Mouse (Mus musculus): Measurements from ENCODE around the gene Myt1l. TPM values are rescaled to one million over a fixed set of nuclear protein-coding genes. Genes with fewer than 3 reads are reported as not detected.

Gene Myt1l
- total and polyA plus RNA-seq, 2 experiments from 2014 or later: 114 to 218 TPM

- no peaks in the 10 kb centered on the region for H3K9me3 ChIP-seq (ENCODE audit: low read length)
- peaks cover 12% of the 10 kb centered on the region; the same call in 1 of the 2 replicates for H3K4me1 ChIP-seq (ENCODE audit: insufficient read depth)
- H3K27ac ChIP-seq (ENCODE audit: low read depth, low read length): peak overlapping the region; percentile 69
- no peak overlapping the region for H3K4me2 ChIP-seq (ENCODE audit: low read depth)
- no peak overlapping the region for H3K9ac ChIP-seq
- H3K36me3 ChIP-seq (ENCODE audit: insufficient read depth): peaks cover 18% of the 10 kb centered on the region
- peak; percentile 54 for ATAC-seq
- H3K27me3 ChIP-seq (ENCODE audit: insufficient read depth, low read length): no peaks in the 10 kb centered on the region
- DNase-seq: no peak
- 55% methylated on average over 10 of the region's 10 CpGs for WGBS
- TF ChIP-seq CTCF (IDR thresholded peaks at IDR 0.05; ENCODE audit: low read depth): no peak
- H3K4me3 ChIP-seq (ENCODE audit: low read depth, low read length): no peak overlapping the region
Measured at GRCm38 (mm10) chr12:29649510-29650152, 121.4 kb downstream of the Myt1l start.

DNA sequence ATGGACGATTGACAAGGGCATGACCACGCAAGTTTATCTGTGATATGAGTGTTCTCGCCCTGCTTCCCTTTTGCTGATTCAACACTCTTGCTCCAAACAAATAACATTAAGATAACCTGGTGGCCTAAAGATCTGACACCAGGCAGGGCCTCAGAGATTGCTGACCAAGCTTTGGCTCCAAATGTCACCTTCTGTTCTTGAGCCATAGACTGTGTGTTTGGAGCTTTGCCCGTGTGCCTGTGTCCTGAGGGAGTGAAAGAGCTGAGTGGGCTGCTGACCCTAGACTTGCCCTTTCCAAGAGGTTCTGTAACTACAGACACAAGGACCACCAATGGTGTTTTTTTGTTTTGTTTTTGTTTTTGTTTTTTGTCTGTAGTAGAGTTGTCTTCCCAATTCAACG, 124.3 kb downstream of the Myt1l start:
- no peaks in the 10 kb centered on the region for H3K9me3 ChIP-seq (ENCODE audit: low read length)
- H3K27ac ChIP-seq (ENCODE audit: low read depth, low read length): no peak overlapping the region
- H3K4me1 ChIP-seq (ENCODE audit: insufficient read depth): peaks cover 30% of the 10 kb centered on the region
- no peak overlapping the region for H3K4me2 ChIP-seq (ENCODE audit: low read depth)
- 90% methylated on average over 5 of the region's 5 CpGs for WGBS
- no peak for ATAC-seq
- no peaks in the 10 kb centered on the region; the same call in 1 of the 2 replicates for H3K36me3 ChIP-seq (ENCODE audit: insufficient read depth)
- DNase-seq: no peak
- TF ChIP-seq CTCF (IDR thresholded peaks at IDR 0.05; ENCODE audit: low read depth): no peak
- no peaks in the 10 kb centered on the region for H3K27me3 ChIP-seq (ENCODE audit: insufficient read depth, low read length)
- H3K9ac ChIP-seq: no peak overlapping the region
- no peak overlapping the region for H3K4me3 ChIP-seq (ENCODE audit: low read depth, low read length)

DNA sequence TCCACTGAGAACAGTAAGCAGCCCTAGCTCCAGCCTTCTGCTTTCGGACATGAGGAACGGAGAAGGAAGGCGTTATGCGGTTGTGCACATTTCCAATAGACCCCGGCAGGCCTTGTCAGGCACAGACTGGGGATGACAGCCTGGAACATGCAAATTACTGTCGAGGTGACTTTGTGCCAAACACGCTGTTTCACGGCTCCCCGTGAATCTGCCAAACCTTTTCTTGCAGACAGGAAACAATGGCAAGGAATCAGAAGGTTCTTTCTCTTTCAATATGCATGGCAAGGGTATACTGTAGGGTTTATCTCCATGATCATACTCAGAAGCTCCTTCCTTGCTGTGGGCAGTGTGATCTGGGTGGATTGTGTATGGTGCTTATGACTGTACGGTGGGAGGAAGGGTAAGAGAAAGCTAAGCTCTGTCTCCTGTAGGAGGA, 127.0 kb downstream of the Myt1l start:
- DNase-seq: peak; percentile 85
- no peak overlapping the region for H3K4me3 ChIP-seq (ENCODE audit: low read depth, low read length)
- H3K4me2 ChIP-seq (ENCODE audit: low read depth): peak overlapping the region; percentile 16; the same call in 1 of the 2 replicates
- 22% methylated on average over 10 of the region's 10 CpGs for WGBS
- TF ChIP-seq CTCF (IDR thresholded peaks at IDR 0.05; ENCODE audit: low read depth): no peak
- H3K9ac ChIP-seq: peak overlapping the region; percentile 15
- peak; percentile 82 for ATAC-seq
- H3K36me3 ChIP-seq (ENCODE audit: insufficient read depth): no peaks in the 10 kb centered on the region
- H3K27me3 ChIP-seq (ENCODE audit: insufficient read depth, low read length): no peaks in the 10 kb centered on the region
- H3K27ac ChIP-seq (ENCODE audit: low read depth, low read length): peak overlapping the region; percentile 84
- H3K4me1 ChIP-seq (ENCODE audit: insufficient read depth): peaks cover 22% of the 10 kb centered on the region
- H3K9me3 ChIP-seq (ENCODE audit: low read length): no peaks in the 10 kb centered on the region

GRCm38 (mm10) chr12:29655673-29656072, 127.5 kb downstream of the Myt1l start:
- Histone ChIP-seq H3K4me3 (ENCODE audit: low read depth, low read length) (no peak overlapping the region), H3K36me3 (ENCODE audit: insufficient read depth) (no peaks in the 10 kb centered on the region), H3K9me3 (ENCODE audit: low read length) (no peaks in the 10 kb centered on the region), H3K4me2 (ENCODE audit: low read depth) (peak overlapping the region; percentile 16; the same call in 1 of the 2 replicates), H3K27me3 (ENCODE audit: insufficient read depth, low read length) (no peaks in the 10 kb centered on the region), H3K27ac (ENCODE audit: low read depth, low read length) (peak overlapping the region; percentile 84), H3K4me1 (ENCODE audit: insufficient read depth) (peaks cover 22% of the 10 kb centered on the region), H3K9ac (peak overlapping the region; percentile 15)
- WGBS: 49% methylated on average over 12 of the region's 12 CpGs
- TF ChIP-seq CTCF (IDR thresholded peaks at IDR 0.05; ENCODE audit: low read depth): no peak
- DNase-seq (no peak), ATAC-seq (peak; percentile 25)

- no peak overlapping the region for H3K4me2 ChIP-seq (ENCODE audit: low read depth)
- 0 out of 2 replicates have a peak, but pooled peaks cover 5% of the 10 kb centered on the region for H3K36me3 ChIP-seq (ENCODE audit: insufficient read depth)
- H3K27ac ChIP-seq (ENCODE audit: low read depth, low read length): peak overlapping the region; percentile 67
- H3K4me3 ChIP-seq (ENCODE audit: low read depth, low read length): no peak overlapping the region
- H3K9ac ChIP-seq: no peak overlapping the region
- no peak for TF ChIP-seq CTCF (IDR thresholded peaks at IDR 0.05; ENCODE audit: low read depth)
- no peaks in the 10 kb centered on the region for H3K9me3 ChIP-seq (ENCODE audit: low read length)
- no peak for ATAC-seq
- H3K27me3 ChIP-seq (ENCODE audit: insufficient read depth, low read length): no peaks in the 10 kb centered on the region
- peaks cover 22% of the 10 kb centered on the region for H3K4me1 ChIP-seq (ENCODE audit: insufficient read depth)
- peak; percentile 64 for DNase-seq
- 24% methylated on average over 3 of the region's 3 CpGs for WGBS
Measured at GRCm38 (mm10) chr12:29657061-29657460, 128.9 kb downstream of the Myt1l start.

GRCm38 (mm10) chr12:29657870-29658269, 129.7 kb downstream of the Myt1l start:
- Histone ChIP-seq H3K36me3 (ENCODE audit: insufficient read depth) (0 out of 2 replicates have a peak, but pooled peaks cover 5% of the 10 kb centered on the region), H3K27me3 (ENCODE audit: insufficient read depth, low read length) (no peaks in the 10 kb centered on the region), H3K4me2 (ENCODE audit: low read depth) (no peak overlapping the region), H3K4me1 (ENCODE audit: insufficient read depth) (peaks cover 25% of the 10 kb centered on the region), H3K4me3 (ENCODE audit: low read depth, low read length) (no peak overlapping the region), H3K27ac (ENCODE audit: low read depth, low read length) (no peak overlapping the region), H3K9ac (no peak overlapping the region), H3K9me3 (ENCODE audit: low read length) (no peaks in the 10 kb centered on the region)
- no peak for TF ChIP-seq CTCF (IDR thresholded peaks at IDR 0.05; ENCODE audit: low read depth)
- no peak for DNase-seq
- whole genome bisulfite sequencing: 61% methylated on average over 2 of the region's 2 CpGs
- no peak for ATAC-seq

- Histone ChIP-seq H3K36me3 (ENCODE audit: insufficient read depth) (no peaks in the 10 kb centered on the region; the same call in 1 of the 2 replicates), H3K27ac (ENCODE audit: low read depth, low read length) (no peak overlapping the region), H3K9me3 (ENCODE audit: low read length) (no peaks in the 10 kb centered on the region), H3K9ac (no peak overlapping the region), H3K4me1 (ENCODE audit: insufficient read depth) (no peaks in the 10 kb centered on the region), H3K27me3 (ENCODE audit: insufficient read depth, low read length) (no peaks in the 10 kb centered on the region), H3K4me3 (ENCODE audit: low read depth, low read length) (no peak overlapping the region), H3K4me2 (ENCODE audit: low read depth) (no peak overlapping the region)
- WGBS: 90% methylated on average over 7 of the region's 7 CpGs
- DNase-seq (no peak), ATAC-seq (no peak)
- TF ChIP-seq CTCF (IDR thresholded peaks at IDR 0.05; ENCODE audit: low read depth): no peak
Measured at GRCm38 (mm10) chr12:29671984-29672383, 143.8 kb downstream of the Myt1l start.
